Mouse (Mus musculus) heart, embryonic 15.5 days (tissue): ENCODE data around the gene Tmem185b. TPM values are rescaled to one million over a fixed set of nuclear protein-coding genes. Genes with fewer than 3 reads are reported as not detected.

ENCODE experiments used
- ATAC-seq: fragments of 200-750 bp; cut with Nextera tagmentation; replicated peaks from 2 replicates; pipeline ENCODE4 v1.8.0; 2017; ENCODE audit warnings: low read depth, moderate TSS enrichment; ENCODE audit not compliant: insufficient number of reproducible peaks, insufficient read depth, low FRiP score
- H3K27ac ChIP-seq: fragments of 300-500 bp; sonication (generic); 2 replicates; pipeline ENCODE4 v1.5.1; 2015; ENCODE audit warnings: mild to moderate bottlenecking, inconsistent platforms
- H3K27me3 ChIP-seq: fragments of 300-500 bp; sonication (generic); 2 replicates; pipeline ENCODE4 v1.6.1; 2015; ENCODE audit warnings: inconsistent platforms
- H3K36me3 ChIP-seq: fragments of 300-500 bp; sonication (generic); 2 replicates; pipeline ENCODE4 v1.6.1; 2015; ENCODE audit warnings: mild to moderate bottlenecking, inconsistent platforms
- H3K4me1 ChIP-seq: fragments of 300-500 bp; sonication (generic); replicated peaks from 2 replicates; pipeline ENCODE4 v1.6.1; 2015; ENCODE audit warnings: inconsistent platforms
- H3K4me2 ChIP-seq: fragments of 300-500 bp; sonication (generic); 2 replicates; pipeline ENCODE4 v1.6.1; 2015; ENCODE audit warnings: inconsistent platforms, mild to moderate bottlenecking, moderate library complexity
- H3K4me3 ChIP-seq: fragments of 300-500 bp; sonication (generic); 2 replicates; pipeline ENCODE4 v1.5.1; 2015; ENCODE audit warnings: mild to moderate bottlenecking, inconsistent platforms
- H3K9ac ChIP-seq: fragments of 300-500 bp; sonication (generic); 2 replicates; pipeline ENCODE4 v1.6.1; 2015; ENCODE audit warnings: mild to moderate bottlenecking, inconsistent platforms
- H3K9me3 ChIP-seq: fragments of 300-500 bp; sonication (generic); replicated peaks from 2 replicates; pipeline ENCODE4 v1.6.1; 2016; ENCODE audit warnings: inconsistent platforms
- WGBS: fragments of 180-500 bp; shearing (Covaris S2); methylation state at CpG from one replicate; pipeline ENCODE4 v1.1.7; 2015; ENCODE audit warnings: mixed read lengths; 5-methylcytosine and 5-hydroxymethylcytosine counted together
- polyA plus RNA-seq: library from polyadenylated mRNA; unstranded; fragments of >200 nt; fragmentation: Nextera tagmentation; extraction: Ambion mirVana; gene quantifications from 2 replicates; pipeline ENCODE4 v1.2.1, GENCODE M21; 2015

The Tmem185b gene
- polyA plus RNA-seq, 1 experiment from 2014 or later: 21.0 TPM

GRCm38 (mm10) chr1:119523369-119523768 lies 2.6 kb upstream of the Tmem185b start:
- Histone ChIP-seq H3K9me3 (no peaks in the 10 kb centered on the region), H3K4me3 (no peak overlapping the region), H3K27ac (no peak overlapping the region), H3K27me3 (no peaks in the 10 kb centered on the region), H3K36me3 (peaks cover 16% of the 10 kb centered on the region), H3K4me1 (peaks cover 28% of the 10 kb centered on the region), H3K4me2 (no peak overlapping the region), H3K9ac (no peak overlapping the region)
- ATAC-seq: no peak
- WGBS: 71% methylated on average over 7 of the region's 7 CpGs

- Histone ChIP-seq H3K27me3 (no peaks in the 10 kb centered on the region), H3K9ac (no peak overlapping the region), H3K27ac (no peak overlapping the region), H3K4me3 (no peak overlapping the region), H3K4me2 (no peak overlapping the region), H3K36me3 (peaks cover 20% of the 10 kb centered on the region), H3K4me1 (peaks cover 28% of the 10 kb centered on the region), H3K9me3 (no peaks in the 10 kb centered on the region)
- 89% methylated on average over 7 of the region's 7 CpGs for WGBS
- ATAC-seq: no peak
These were observed 2.1 kb upstream of the Tmem185b start for GRCm38 (mm10) chr1:119523826-119524225.

- peaks cover 28% of the 10 kb centered on the region for H3K4me1 ChIP-seq
- H3K4me2 ChIP-seq: peak overlapping the region; percentile 92
- H3K9ac ChIP-seq: peak overlapping the region; percentile 85
- no peaks in the 10 kb centered on the region for H3K9me3 ChIP-seq
- WGBS: 5% methylated on average over 5 of the region's 5 CpGs
- ATAC-seq: no peak
- H3K36me3 ChIP-seq: peaks cover 29% of the 10 kb centered on the region
- H3K27me3 ChIP-seq: no peaks in the 10 kb centered on the region
- H3K4me3 ChIP-seq: peak overlapping the region; percentile 86
- peak overlapping the region; percentile 92 for H3K27ac ChIP-seq
These were observed 936 bp upstream of the Tmem185b start for GRCm38 (mm10) chr1:119525004-119525444.

DNA sequence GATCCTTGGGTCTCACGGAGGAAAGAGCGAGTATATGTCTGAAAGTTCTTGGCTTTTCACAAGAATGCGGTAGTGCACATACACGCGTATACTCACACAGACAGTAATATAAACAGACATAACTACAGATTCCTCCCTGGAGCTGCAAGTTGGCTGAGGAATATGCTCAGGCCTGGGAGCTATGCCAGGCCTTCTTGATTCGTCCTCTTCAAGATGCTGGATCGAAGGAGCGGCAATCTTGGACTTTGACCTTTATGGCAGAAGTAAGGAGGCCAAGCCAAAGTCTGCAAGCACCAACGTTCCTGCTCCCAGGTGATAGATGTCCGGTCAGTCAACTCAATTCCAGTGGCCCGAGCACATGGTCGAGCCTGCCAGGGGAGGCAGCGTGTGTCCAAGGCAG lies 5.0 kb downstream of the Tmem185b start:
- peaks cover 19% of the 10 kb centered on the region for H3K4me1 ChIP-seq
- no peak overlapping the region for H3K4me2 ChIP-seq
- no peak overlapping the region for H3K27ac ChIP-seq
- 86% methylated on average over 13 of the region's 13 CpGs for WGBS
- H3K9ac ChIP-seq: no peak overlapping the region
- H3K9me3 ChIP-seq: no peaks in the 10 kb centered on the region
- H3K4me3 ChIP-seq: no peak overlapping the region
- H3K36me3 ChIP-seq: peaks cover 29% of the 10 kb centered on the region
- H3K27me3 ChIP-seq: no peaks in the 10 kb centered on the region
- no peak for ATAC-seq

- no peak overlapping the region for H3K9ac ChIP-seq
- H3K27ac ChIP-seq: no peak overlapping the region
- ATAC-seq: no peak
- H3K36me3 ChIP-seq: peaks cover 26% of the 10 kb centered on the region
- H3K4me1 ChIP-seq: peaks cover 13% of the 10 kb centered on the region; the same call in 1 of the 2 replicates
- no peaks in the 10 kb centered on the region for H3K27me3 ChIP-seq
- no peaks in the 10 kb centered on the region for H3K9me3 ChIP-seq
- no peak overlapping the region for H3K4me3 ChIP-seq
- H3K4me2 ChIP-seq: no peak overlapping the region
- 94% methylated on average over 6 of the region's 6 CpGs for WGBS
These were observed 6.2 kb downstream of the Tmem185b start for GRCm38 (mm10) chr1:119532165-119532564.

- peaks cover 15% of the 10 kb centered on the region for H3K36me3 ChIP-seq
- H3K9me3 ChIP-seq: no peaks in the 10 kb centered on the region
- H3K4me3 ChIP-seq: no peak overlapping the region
- 0 out of 2 replicates have a peak, but pooled peaks cover 13% of the 10 kb centered on the region for H3K4me1 ChIP-seq
- H3K4me2 ChIP-seq: no peak overlapping the region
- no peak for ATAC-seq
- H3K9ac ChIP-seq: no peak overlapping the region
- H3K27me3 ChIP-seq: no peaks in the 10 kb centered on the region
- 83% methylated on average over 18 of the region's 18 CpGs for WGBS
- no peak overlapping the region for H3K27ac ChIP-seq
These were observed 7.3 kb downstream of the Tmem185b start for GRCm38 (mm10) chr1:119533093-119533805.

GRCm38 (mm10) chr1:119534341-119534740 lies 8.4 kb downstream of the Tmem185b start:
- 89% methylated on average over 5 of the region's 5 CpGs for WGBS
- Histone ChIP-seq H3K27me3 (no peaks in the 10 kb centered on the region), H3K4me2 (no peak overlapping the region), H3K4me1 (0 out of 2 replicates have a peak, but pooled peaks cover 13% of the 10 kb centered on the region), H3K9me3 (no peaks in the 10 kb centered on the region), H3K4me3 (no peak overlapping the region), H3K36me3 (peaks cover 4% of the 10 kb centered on the region), H3K9ac (no peak overlapping the region), H3K27ac (no peak overlapping the region)
- ATAC-seq: no peak

- Histone ChIP-seq H3K27ac (peak overlapping the region; percentile 48), H3K4me2 (no peak overlapping the region)
These were observed 10.2 kb downstream of the Tmem185b start for GRCm38 (mm10) chr1:119536122-119536521.

DNA sequence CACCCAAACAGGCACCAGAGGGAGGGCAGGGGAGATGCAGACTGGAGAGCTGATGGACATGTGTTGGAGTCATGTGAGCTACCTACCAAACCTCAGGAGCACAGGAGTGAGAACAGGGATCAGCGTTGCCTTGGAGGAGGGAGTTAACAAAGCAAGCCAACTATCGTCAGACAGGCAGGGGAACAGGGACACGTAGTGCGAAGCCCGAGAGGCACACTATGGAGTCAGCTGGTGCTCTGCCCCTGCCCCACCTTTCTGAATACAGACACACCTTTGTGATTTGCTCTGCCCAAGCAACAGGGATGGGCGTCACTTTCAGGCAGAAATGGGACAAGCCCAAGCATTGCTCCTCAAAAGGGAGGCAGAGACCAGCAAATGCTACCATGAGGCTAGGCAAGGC lies 11.7 kb downstream of the Tmem185b start:
- Histone ChIP-seq H3K36me3 (no peaks in the 10 kb centered on the region), H3K4me1 (peaks cover 24% of the 10 kb centered on the region), H3K9ac (no peak overlapping the region), H3K4me3 (no peak overlapping the region), H3K9me3 (no peaks in the 10 kb centered on the region), H3K27ac (no peak overlapping the region), H3K4me2 (no peak overlapping the region), H3K27me3 (no peaks in the 10 kb centered on the region)
- WGBS: 82% methylated on average over 6 of the region's 6 CpGs
- no peak for ATAC-seq

More at GRCm38 (mm10) chr1:119536122-119536521, 10.2 kb downstream of the Tmem185b start:
- H3K27me3 ChIP-seq: no peaks in the 10 kb centered on the region
- no peaks in the 10 kb centered on the region for H3K9me3 ChIP-seq
- H3K9ac ChIP-seq: no peak overlapping the region
- H3K36me3 ChIP-seq: no peaks in the 10 kb centered on the region
- peak; percentile 20; the same call in 1 of the 2 replicates for ATAC-seq
- WGBS: 30% methylated on average over 2 of the region's 2 CpGs
- peaks cover 17% of the 10 kb centered on the region for H3K4me1 ChIP-seq
- H3K4me3 ChIP-seq: no peak overlapping the region

DNA sequence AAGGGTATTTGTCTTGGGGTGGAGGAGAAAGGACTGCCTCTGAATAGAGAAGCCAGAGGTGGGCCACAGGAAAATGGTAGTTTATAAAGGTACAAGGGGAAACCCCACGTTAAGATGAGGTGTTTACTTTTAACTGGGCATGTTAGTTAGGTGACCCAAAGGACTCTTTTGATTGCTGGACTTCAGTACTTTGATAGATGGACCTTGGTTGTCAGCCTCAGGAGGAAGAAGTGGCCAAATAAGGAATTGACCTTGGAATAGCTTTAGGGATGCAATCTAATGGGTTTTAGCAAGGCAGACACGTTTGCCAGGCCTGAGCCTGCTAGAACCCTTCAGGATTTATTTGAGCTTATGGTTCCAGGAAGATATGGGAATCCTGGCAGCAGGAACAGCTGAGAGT lies 13.3 kb downstream of the Tmem185b start:
- WGBS: 52% methylated on average over 2 of the region's 2 CpGs
- H3K4me2 ChIP-seq: no peak overlapping the region
- no peak overlapping the region for H3K9ac ChIP-seq
- H3K9me3 ChIP-seq: no peaks in the 10 kb centered on the region
- H3K27me3 ChIP-seq: no peaks in the 10 kb centered on the region
- peaks cover 24% of the 10 kb centered on the region for H3K4me1 ChIP-seq
- no peak for ATAC-seq
- no peaks in the 10 kb centered on the region for H3K36me3 ChIP-seq
- no peak overlapping the region for H3K4me3 ChIP-seq
- H3K27ac ChIP-seq: no peak overlapping the region

GRCm38 (mm10) chr1:119540836-119541557 lies 15.0 kb downstream of the Tmem185b start:
- Histone ChIP-seq H3K36me3 (no peaks in the 10 kb centered on the region), H3K4me2 (no peak overlapping the region), H3K4me1 (peaks cover 20% of the 10 kb centered on the region), H3K4me3 (no peak overlapping the region), H3K9ac (no peak overlapping the region), H3K9me3 (no peaks in the 10 kb centered on the region), H3K27me3 (no peaks in the 10 kb centered on the region), H3K27ac (peak overlapping the region; percentile 54)
- ATAC-seq: no peak
- WGBS: 62% methylated on average over 9 of the region's 9 CpGs
